Mouse (Mus musculus) lung, postnatal 25 days (tissue): ENCODE data around the gene Phospho1.

Experiments
- DNase-seq: peaks from one replicate; pipeline ENCODE4 v3.0.0; 2022; ENCODE audit warnings: low spot score

The Phospho1 gene

DNA sequence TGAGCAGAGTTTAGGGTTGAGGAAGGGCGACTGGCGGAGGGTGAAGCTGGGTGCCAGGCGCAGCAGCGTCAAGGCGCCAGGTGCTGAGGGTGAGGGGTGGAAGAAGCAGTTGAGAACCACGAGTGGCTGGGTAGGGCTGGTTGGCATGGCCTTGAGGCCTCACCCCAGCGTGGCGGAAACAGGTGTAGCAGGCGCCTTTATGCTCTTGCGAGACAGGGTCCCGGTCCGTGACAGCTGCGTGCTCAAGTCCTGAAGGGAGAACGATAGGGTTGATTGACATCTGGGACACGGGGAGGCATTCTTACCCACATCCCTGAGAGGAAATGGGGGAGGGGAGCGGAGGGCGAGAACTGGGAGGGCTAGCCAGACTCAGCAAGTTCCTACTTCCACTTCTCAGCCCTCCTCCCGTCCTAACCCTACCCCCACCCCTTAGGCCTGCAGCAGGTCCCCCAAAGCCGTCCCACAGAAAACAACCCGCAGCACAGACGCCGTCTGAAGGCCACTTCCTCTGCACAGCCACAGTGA lies 9.9 kb downstream of the Phospho1 start:
- DNase-seq = peak; percentile 66

DNA sequence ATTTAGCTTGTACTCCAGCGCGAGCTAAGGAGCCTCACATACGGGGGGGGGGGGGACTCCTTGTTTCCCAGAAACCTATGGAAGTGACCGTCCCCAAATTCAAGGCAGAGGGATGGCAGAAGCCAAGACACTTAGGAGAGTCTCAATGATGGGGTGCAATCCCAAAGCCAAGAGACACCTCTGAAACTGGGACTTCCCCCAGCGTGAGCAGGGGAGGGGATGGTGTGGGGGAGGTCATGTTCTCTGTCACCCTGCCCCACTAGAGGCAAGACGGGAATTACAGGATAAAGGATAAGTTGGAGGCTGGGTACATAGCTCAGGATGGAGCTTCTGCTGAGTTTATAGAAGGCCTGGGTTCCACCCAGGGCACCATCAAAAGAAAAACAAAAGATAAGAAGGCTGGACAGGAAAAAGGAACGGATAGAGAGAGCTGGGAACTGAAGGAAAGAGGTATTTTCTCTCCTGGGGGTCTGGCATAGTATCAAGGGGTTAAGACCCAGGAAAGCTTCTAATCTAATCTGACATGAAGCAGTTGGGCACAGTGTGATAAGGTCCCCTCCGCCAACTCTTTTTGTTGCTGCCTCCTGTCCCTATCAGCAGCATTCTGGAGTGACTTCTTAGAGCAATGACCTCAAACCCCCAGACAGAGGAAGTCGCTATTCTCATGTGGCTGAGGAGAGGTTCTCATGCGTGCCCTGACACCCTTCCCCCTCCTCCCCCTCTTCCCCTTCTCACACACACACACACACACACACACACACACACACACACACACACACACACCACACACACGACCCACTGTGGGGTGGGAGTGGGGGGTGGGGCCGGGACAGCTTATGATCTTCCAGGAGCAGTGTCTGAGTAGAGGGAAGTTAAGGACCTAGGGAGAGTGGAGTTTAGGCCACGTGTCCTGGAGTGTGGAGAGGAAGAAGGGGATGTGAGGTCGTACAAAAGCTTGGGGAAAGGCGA lies 10.7 kb downstream of the Phospho1 start:
- DNase-seq = peak; percentile 71

DNA sequence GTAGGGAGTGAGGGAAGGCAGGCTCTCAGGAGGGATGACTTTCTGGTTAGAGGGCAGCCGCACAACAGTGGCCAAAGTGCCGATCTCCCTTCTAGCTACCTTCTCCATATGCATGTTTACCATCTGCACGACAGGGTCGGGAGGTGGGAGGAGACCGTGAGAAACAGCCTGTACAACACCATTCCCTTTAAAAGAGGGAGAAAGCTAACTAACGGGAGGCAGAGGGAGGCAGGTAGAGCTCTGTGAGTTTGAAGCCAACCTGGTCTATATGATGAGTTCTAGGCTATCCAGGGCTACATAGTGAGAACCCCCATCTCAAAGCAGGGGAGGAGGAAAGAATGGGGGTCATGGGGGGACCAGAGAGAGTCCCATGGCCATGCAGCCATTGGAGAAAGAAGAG lies 11.5 kb downstream of the Phospho1 start:
- no peak for DNase-seq

DNA sequence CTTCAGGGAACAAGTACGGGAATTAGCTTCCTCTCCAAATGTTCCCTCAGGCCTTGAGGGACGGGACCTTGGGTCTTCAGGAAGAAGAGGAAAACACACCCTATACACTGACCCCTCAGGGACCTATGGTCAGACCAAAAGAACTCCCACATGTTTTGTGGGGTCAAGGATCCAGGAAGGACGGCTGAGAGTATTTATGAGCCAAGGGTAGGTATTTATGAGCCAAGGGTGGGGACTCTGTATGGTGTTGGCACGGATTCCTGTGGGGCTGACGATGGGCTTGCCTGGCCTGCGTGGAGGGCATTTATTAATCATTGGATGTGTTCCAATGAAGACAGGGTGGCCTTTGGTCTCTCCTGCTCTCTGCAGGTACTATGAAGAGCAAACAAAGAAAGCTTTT lies 12.1 kb downstream of the Phospho1 start:
- no peak for DNase-seq

DNA sequence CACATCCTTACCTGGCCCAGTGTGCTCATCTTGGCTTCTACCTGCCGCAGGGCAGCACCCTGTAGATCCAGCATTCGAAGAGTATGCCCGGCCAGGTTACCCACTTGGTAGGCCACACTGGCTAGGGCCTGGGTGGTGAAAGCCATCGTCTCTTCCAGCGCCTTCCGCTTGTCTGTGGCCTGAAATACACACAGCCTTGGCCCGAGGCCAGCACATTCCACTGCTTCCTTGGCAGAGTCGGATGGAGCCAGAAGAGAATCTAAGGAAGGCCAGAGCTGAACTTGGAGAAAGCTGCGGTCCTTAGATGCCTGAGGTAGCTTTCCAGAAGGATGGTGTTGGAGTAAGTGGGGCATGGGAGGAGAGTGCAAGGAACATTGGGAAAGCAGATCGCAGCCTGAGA lies 12.8 kb downstream of the Phospho1 start, which contains the start of gene Gngt2:
TSS of gene Gngt2 (plus strand) at position 158 of the 400 bp plus-strand sequence.
- DNase-seq = peak; percentile 91

DNA sequence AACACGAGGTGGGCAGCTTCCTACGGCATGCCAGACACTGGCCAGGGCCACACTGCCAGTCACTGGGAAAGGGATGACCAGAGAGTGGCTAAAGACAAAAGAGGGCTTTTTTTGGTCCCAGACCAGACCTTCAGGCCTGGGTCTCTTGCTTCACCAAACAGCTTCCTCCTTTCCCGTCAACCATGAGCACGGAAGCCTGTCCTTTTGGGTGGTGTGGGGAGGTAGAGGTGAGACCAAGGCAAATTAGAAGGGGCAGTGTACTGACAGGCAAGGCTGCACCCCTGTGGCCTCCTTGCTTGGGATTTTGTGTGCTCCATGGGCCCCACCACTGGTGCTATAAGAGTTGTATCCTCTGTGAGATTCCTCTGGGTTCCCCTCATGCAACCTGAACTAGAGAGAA lies 14.3 kb downstream of the Phospho1 start:
- no peak for DNase-seq

DNA sequence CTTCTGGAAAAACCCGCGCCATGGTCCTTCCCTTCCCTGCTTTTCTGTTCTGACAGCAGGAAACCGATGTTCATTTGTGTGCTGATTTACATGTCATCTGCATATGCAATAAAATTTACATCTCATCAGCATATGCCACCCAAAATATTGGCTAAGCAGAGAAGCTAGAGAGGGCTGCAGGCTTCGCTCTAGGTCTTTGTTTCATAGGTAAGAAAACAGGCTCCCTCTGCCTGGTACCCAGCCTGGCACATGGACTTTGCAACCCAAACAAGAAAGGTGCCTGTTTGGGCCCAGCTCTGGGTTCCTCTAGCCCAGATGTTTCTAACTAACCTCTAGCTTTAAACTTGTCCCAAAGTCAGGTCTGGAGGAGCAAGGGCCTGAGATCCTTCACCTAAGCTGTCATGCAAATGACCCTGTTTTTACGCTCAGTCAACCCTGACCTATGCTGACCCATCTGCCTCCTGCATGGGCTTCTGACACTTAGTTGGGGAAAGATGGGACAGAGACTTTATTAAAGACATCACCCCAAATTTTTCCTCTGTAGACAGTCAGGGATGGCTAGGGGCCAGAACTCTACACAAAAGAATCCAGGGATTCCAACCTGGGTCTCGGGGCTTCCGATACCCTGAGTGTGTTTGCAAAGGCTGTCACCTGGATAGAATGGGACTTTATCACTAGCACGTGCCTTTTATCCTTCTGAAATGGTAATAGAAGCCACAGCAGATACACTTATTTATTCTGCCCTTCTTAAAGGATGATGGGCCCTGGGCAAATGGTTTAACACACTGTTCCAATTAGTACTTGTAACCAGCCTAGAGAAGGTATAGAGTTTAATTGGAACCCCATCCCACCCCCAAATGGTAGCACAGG lies 14.9 kb downstream of the Phospho1 start:
- DNase-seq = no peak

DNA sequence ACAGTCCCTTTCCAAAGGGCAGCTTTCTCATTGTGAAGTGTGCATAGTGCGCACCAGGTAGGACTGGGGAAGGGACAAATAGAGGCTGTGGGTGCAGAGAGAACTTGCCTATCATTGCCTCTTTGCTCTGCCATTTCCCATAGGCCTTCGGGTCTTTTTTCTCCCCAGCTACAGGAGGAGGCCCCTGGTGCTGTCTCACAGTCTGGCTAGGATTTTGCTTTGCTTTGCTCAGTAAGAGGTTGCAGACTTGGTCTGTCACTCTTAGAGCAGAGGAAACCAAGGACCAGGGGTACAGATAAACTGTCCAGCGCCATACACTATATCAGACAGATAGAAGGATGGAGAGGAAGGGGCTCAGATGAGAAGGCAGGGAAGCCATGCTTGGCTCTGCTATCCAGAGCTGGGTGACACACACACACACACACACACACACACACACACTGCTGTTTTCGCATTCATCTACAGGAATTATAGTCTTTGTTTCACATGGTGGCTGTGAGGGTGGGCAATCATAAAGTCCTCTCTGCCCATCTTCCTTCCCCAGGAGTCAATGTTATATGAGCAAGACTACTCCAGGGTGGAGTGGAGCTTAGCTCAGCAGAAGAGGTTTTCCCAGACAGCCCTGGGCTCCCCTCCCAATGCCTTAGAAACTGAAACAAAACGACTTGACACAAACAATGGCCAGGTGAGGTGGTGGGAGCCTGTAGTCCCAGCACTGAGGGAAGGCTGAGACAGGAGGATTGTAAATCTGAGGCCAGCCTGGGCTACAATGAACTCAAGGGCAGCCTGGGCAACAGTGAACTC lies 16.6 kb downstream of the Phospho1 start:
- no peak for DNase-seq

DNA sequence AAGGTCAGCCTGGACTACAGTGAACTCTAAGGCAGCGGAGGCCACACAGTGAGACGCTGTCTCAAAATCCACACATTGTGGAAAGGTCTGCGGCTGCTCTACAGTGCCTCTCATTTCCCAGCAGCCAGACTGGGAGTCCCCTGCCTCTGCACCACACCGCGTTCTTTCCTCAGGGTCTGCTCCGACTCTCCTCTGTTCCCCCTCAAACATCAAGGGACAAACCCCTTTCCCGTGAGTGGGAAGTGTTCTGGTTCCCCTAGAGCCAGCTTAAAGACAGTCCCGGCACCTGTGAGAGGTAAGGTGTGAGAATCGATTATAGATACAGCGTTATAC lies 17.2 kb downstream of the Phospho1 start:
- DNase-seq = no peak

DNA sequence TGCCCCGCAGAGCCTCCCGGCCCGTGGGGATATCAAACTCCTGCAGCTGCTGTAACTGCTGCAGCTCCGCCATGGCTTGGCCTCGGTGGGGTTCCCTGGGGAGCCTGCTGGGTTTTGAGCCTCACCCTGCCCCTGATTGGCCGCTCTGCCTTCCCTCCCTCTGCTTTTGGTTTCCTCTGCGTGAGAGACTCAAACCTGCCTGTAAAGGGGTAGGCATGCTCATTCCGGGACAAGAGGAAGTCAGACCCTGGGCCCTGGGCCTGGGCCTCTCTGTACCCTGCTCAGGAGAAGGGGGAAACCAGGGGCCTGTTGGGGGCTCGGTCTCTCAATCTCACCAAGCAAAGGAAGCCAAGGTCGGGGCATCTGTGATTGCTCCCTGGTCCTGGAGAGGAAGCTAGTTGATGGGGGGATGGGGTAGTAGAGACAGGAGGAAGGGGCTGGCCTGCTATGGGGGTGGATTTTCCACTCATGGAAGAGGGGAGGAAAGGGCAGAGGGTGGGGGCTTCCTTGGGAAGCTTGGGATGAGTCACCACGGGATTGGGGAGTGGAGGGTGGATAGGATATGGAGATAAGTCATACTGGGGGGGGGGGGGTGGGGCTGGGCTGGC lies 17.9 kb downstream of the Phospho1 start, which contains the start of gene Abi3:
TSS of gene Abi3 (minus strand) at position 403 of the 608 bp plus-strand sequence.
- peak; percentile 81 for DNase-seq

DNA sequence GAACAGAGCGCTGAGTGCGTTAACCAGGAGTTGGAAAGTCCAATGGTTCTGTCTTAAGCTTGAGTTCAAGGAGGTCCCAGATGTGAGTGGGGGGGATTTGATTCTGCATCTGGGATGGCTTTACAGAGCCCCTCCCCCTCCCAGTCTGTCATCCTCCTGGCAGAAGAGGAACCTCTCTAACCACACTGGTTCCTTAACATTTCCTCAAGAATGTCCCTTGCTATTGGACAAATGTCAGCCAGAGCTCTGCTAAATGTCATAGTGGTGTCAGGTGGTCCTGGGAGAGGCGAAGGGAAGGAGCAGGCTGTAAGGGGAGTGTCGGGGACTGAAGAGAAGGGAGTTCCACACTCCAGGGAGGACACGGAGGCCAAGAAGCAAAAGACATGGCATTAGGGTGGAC lies 18.7 kb downstream of the Phospho1 start:
- DNase-seq = no peak

DNA sequence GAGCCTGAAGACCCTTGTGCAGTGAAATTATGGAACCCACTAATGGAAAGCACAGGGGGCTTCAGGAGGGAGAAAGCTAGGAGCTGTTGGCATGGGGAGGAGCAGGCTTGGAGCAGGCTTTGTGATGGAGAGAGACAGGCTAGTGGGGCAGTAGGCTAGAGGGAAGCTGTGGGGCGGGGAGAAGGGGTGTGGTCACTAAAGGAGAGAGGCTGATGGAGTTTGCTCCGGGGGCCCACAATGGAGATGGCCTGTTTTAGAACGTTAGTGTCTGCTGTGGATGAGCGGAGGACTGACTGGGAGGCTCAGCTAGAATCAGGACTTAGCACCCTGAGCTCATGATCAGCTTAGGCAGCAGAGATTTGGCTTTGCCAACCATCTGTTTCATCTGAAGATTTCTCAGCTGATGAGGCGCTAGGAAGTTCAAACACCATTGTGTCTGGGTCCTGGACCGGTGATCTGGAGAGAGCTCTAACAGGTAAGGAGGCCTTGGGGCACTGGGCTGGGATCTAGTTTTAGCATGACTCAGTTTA lies 19.2 kb downstream of the Phospho1 start:
- DNase-seq = no peak

DNA sequence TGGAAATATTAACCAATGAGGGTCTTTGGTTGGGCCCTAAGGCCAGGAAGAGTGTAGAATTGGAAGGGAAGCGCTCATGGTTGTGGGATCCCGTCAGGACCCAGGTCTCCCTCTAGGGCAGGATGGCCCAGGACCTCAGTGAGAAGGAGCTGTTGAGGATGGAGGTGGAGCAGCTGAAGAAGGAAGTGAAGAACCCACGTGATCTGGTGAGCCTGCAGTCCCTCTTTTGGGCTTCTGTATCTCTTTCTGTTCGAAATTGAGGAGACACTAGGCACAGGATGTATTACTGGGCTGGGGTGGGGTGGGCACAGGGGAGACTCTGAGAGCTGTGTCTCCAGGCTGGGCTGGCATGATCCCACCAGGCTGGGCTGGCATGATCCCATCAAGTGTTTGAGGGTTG lies 20.6 kb downstream of the Phospho1 start:
- no peak for DNase-seq

DNA sequence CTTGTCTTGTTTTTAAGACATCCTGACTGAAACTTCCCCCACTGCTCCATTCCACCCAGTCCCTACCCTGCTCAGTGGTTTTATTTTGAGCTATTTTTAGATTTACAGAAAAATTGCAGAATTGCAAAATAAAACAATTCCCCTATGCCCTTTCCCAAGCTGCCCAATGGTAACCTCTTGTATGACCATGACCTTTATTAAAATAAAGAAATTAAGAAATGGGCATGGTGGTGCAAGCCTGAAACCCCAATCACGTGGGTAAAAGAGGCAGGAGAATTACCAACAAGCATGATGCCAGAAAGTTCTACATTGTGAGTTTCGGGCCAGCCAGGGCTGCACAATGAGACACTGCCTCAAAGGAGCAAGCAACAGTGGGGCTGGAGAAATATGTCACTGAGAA lies 26.6 kb downstream of the Phospho1 start:
- no peak for DNase-seq

DNA sequence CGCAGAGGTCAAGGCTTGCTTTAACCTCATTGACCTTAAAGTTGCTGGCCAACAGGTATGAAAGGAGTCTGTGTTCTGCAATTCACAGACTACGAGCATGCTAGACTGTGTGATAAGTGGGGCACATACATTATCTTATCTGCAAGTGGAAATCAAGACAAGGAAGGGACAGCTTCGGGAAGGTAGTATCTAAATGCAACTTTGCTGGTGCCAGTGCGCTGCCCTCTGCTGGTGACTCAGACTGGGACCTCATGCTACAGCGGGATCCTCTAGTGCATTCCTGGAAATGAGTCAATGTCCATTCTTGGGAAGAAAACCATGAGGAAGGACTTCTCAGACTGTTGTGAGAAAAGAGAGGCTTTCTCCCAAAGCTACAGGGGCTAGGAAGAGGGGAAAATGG lies 29.4 kb downstream of the Phospho1 start:
- peak; percentile 84 for DNase-seq

DNA sequence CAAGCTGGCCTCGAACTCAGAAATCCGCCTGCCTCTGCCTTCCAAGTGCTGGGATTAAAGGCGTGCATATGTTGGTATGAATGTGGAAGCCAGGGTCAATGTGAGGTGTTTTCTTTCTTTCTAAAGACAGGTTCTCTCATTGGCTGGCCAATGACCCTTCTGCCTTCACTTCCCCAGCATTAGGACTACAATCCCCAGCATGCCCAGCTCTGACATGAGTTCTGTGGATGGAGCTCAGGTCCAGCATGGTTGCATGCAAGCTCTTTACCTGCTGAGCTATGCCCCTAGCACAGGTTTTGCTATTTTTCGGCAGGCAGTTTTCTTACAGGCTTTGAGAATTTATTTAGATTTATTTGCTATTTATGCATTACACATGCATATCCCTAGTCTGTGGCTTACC lies 33.0 kb downstream of the Phospho1 start:
- DNase-seq = no peak

DNA sequence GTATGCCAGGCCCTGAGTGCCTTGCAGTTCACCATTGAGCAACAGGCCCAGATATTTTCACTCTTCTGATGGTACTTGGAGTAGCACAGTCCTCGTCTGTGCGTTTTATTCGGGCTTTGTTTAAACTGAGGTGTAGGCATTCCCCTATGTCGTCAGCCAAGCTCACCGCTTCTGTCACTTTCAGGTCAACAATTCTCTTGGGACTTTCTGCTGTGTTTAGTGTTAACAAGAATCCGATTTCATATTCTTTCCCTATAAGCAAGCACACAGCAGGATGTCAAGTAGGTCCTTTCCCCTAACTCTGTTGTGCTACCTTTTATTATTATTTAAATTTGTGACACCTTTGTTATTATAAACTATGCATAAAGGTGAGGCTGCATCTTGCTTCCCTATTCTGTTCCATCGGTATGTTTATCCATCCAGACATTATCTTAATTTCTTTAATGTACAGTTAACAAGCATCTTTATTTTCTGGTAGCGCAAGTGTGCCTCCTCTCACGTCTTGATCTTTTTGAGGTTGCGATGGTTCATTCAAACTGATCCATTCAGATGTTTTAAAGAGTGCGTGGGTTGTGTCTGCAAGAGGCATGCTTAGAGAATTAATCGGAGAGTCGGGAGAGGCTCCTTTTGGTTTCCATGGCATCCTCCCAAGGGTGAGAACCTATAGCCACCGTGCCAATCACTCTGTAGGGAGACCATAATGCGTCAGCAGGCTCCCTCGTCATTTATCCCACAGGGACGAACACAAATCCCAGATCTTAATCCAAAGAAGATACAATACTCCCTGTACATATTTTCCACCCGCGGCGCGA lies 33.6 kb downstream of the Phospho1 start:
- no peak for DNase-seq

DNA sequence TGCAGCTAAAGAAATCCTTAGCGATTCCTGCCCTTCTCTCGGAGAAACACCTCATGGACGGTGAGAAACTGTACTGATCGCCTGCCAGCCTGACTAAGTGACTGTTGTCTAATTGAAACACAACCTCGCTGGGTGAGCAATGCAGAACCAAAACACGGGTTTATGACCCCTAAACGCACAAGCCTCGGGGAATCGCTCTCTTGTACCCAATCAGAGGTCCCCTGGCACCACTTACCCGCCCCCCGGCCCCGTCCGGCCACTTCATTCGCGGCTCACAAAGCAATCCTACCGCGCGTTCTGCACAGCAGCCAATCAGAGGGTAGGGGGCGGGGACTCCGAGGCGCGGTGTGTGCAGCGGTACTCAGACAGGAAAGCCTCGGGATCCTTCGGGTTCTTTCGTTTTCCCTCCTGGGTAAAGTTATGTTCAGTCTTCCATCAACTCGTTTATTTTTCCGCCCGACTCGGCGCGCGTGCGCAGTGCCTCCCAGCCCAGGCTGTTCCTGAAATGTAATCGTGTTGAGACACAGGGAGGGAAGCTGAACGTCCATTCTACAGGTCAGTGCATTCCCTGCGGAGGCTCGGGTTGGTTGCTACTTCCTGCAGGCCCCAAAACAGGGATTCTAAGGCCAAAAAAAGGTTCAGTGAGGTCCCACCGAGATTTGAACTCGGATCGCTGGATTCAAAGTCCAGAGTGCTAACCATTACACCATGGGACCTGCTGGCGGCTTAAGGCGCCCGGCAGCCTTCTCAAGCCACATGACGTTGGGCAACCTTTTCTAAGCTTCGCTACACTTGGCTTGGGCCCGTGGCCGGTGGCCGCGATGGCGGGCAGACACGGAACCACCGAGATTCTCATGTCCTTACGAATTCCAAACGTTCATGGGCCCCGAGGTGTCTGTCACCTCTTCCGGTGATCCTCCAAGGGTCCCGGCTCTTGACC lies 34.5 kb downstream of the Phospho1 start:
- peak; percentile 99 for DNase-seq

DNA sequence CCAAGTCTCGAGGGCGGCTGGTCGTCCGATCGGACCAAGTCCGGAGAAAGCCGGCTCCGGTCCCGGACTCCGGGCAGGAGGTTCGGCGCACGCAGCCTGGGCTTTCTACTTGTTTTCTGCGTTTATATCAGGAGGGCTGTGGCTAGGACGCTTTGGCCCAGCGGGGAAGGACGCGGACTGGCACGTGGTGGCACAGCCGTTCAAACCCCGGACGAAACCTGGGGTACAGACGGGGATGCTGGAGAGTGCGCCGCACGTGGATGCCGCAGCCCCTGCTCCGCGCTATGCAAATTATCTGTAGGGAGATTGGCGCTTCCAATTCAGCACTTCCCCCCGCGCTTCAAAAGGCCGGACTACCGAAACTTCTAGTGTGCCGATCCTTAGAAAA lies 35.2 kb downstream of the Phospho1 start:
- DNase-seq = peak; percentile 55
